Mouse (Mus musculus): Measurements from ENCODE around the gene Prkg1. TPM values are rescaled to one million over a fixed set of nuclear protein-coding genes. Genes with fewer than 3 reads are reported as not detected.
A peak's percentile ranks its signal among the peaks of the same experiment; 100 is the strongest.

The Prkg1 gene
- polyA plus RNA-seq, 1 experiment from 2014 or later = 21.1 TPM

DNA sequence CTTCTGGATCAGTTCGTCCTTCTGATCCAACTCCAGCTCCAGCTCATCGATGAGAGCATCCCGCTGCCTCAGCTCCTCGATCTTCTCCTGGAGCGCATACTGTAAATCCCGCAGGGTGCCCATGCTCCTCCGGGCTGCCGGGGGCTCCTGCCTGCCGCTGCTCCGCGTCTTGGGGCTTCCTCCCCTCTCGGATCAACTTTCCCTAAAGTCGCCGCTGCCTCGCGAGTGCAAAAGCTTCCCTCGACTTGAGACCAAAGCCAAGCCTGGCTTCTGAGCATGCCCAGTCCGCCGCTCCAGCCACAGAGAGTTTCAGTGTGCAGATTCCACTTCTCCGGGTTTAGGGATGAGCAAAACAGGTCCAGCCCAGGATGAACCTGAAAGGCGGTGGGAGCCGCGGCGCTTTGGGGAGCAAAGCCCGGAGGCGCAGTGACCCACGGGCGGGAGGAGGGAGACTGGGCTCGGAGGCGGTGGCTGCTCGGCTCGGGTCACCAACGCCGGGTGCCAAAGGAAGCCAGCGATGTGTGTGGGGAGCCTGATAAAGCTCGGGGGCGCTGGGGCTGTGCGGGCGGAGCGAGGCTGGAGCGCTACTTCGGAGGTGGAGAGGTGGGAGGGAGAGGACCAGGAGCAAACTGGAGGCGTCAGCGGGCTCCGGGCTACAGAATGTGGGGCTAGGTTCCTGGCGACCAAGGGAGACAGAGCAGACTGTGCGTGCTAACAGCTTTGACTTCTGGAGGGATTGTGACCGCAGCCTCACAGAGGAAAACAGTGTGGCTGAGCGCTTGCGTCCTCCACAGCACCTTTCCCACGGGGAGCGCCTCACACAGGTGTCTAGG lies 100.5 kb downstream of the Prkg1 start:
- H3K9ac ChIP-seq (replicated peaks; ENCODE audit: low read depth, low read length) = peak overlapping the region; percentile 68
- peak overlapping the region; percentile 92 for H3K4me2 ChIP-seq (replicated peaks; ENCODE audit: low read depth, low read length)
- H3K27me3 ChIP-seq (ENCODE audit: control insufficient read depth, insufficient read depth, low read length) = no peaks in the 10 kb centered on the region
- H3K9me3 ChIP-seq (ENCODE audit: control insufficient read depth, low read depth, low read length) = no peaks in the 10 kb centered on the region
- H3K27ac ChIP-seq (ENCODE audit: low read length) = peak overlapping the region; percentile 71
- WGBS = under 1% methylated on average over 52 of the region's 52 CpGs
- peaks cover 6% of the 10 kb centered on the region; the same call in 1 of the 2 replicates for H3K4me1 ChIP-seq (ENCODE audit: control insufficient read depth, insufficient read depth, low read length)
- H3K4me3 ChIP-seq (ENCODE audit: low read depth, low read length) = peak overlapping the region; percentile 63
- ATAC-seq (ENCODE audit: insufficient number of reproducible peaks, insufficient read depth, low FRiP score, low read depth) = peak; percentile 61; the same call in 1 of the 2 replicates
- no peaks in the 10 kb centered on the region for H3K36me3 ChIP-seq (ENCODE audit: control insufficient read depth, insufficient read depth, low read length)

DNA sequence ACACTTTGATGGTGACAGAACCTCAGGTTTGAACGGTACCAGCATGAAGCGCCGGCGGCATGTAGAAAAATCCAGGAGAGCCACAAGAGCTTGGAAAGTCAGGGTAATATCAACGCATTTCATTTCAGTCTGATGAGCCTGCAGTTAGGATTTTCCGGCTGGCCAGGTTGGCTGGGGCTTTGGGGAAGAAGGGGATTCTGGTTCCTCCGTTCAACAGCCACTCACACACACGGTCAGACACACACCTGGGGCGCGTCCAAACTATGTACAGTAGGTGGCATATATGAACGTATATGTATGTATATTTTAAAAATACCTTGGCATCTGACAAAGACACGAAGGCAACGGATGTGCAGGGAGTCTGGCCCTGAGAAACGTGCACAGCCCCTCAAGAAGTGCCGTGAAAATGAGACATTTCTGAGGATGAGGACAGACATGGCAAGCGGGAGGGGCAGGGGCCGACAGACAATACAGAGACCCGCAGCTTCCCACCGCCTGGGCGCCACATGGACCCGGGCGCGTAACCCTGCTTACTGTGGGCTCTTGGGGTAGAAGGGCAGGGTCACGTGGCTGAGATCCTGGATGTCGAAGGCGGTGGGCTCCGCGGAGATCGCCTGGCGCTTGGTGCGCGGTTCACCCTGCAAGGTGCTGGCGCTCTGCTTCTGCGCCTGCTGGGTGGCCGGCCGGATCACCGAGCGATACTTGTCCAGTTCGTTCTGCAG lies 101.2 kb downstream of the Prkg1 start:
- 7% methylated on average over 34 of the region's 39 CpGs for WGBS
- peak overlapping the region; percentile 68 for H3K9ac ChIP-seq (replicated peaks; ENCODE audit: low read depth, low read length)
- H3K36me3 ChIP-seq (ENCODE audit: control insufficient read depth, insufficient read depth, low read length) = no peaks in the 10 kb centered on the region
- no peaks in the 10 kb centered on the region for H3K9me3 ChIP-seq (ENCODE audit: control insufficient read depth, low read depth, low read length)
- H3K4me2 ChIP-seq (replicated peaks; ENCODE audit: low read depth, low read length) = peak overlapping the region; percentile 92
- peaks cover 6% of the 10 kb centered on the region; the same call in 1 of the 2 replicates for H3K4me1 ChIP-seq (ENCODE audit: control insufficient read depth, insufficient read depth, low read length)
- peak overlapping the region; percentile 71 for H3K27ac ChIP-seq (ENCODE audit: low read length)
- no peaks in the 10 kb centered on the region for H3K27me3 ChIP-seq (ENCODE audit: control insufficient read depth, insufficient read depth, low read length)
- peak overlapping the region; percentile 63 for H3K4me3 ChIP-seq (ENCODE audit: low read depth, low read length)
- ATAC-seq (ENCODE audit: insufficient number of reproducible peaks, insufficient read depth, low FRiP score, low read depth) = peak; percentile 53; the same call in 1 of the 2 replicates

DNA sequence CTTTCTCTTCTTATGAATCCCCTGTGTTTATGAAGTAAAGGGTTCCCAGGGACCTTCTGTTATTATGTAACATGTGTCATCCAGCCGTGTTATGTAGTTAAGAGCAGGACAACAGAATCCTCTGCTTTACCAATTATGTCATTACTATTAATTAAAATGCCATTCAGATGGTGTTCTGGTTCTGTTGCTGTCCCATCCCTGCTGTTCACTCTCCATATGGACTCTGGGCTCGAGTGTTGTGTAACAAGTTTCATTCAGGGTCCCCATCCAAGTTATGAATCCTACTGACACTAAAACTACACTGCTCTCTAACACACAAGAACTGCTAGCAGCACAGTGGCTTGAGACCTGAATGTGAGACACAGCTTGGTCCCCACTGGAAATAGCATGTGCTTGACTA lies 102.0 kb downstream of the Prkg1 start:
- Histone ChIP-seq H3K27me3 (ENCODE audit: control insufficient read depth, insufficient read depth, low read length) (no peaks in the 10 kb centered on the region), H3K4me1 (ENCODE audit: control insufficient read depth, insufficient read depth, low read length) (peaks cover 6% of the 10 kb centered on the region; the same call in 1 of the 2 replicates), H3K4me2 (replicated peaks; ENCODE audit: low read depth, low read length) (peak overlapping the region; percentile 92), H3K9me3 (ENCODE audit: control insufficient read depth, low read depth, low read length) (no peaks in the 10 kb centered on the region), H3K36me3 (ENCODE audit: control insufficient read depth, insufficient read depth, low read length) (no peaks in the 10 kb centered on the region), H3K27ac (ENCODE audit: low read length) (no peak overlapping the region), H3K4me3 (ENCODE audit: low read depth, low read length) (peak overlapping the region; percentile 63), H3K9ac (replicated peaks; ENCODE audit: low read depth, low read length) (no peak overlapping the region)
- no peak for ATAC-seq (ENCODE audit: insufficient number of reproducible peaks, insufficient read depth, low FRiP score, low read depth)
- WGBS = 56% methylated on average over 2 of the region's 2 CpGs

DNA sequence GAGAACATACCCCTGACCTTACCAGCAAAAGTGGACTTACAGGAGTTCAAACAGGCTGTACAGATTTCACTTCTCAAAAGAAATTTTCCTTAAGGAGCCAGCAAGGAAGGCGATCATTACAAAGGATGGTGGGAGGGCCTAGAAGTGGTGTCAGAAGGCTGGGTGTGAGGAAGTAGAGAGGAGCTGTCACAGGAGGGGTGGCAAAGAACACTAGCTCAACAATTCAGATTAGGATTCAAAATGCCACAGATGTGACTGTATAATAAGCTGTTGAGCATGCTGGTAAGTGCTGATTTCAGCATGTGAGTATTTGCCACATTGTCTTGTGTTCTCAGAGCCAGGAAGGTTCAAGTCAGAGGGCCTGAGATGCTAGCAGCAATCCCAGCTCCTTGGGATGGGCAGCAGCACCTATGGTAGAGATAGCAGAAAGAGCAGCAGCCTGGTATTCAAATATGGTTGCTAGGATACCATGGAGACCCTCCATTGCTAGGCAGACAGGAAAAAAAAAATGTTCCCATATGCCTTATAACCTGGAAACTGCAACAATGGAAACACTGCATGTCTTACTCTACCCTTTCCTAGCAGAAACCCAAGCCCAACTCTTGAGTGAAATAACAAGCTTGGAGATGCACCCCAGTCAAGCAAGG lies 106.0 kb downstream of the Prkg1 start:
- Histone ChIP-seq H3K9me3 (ENCODE audit: control insufficient read depth, low read depth, low read length) (no peaks in the 10 kb centered on the region), H3K4me3 (ENCODE audit: low read depth, low read length) (no peak overlapping the region), H3K36me3 (ENCODE audit: control insufficient read depth, insufficient read depth, low read length) (no peaks in the 10 kb centered on the region), H3K4me2 (replicated peaks; ENCODE audit: low read depth, low read length) (no peak overlapping the region), H3K9ac (replicated peaks; ENCODE audit: low read depth, low read length) (no peak overlapping the region), H3K27ac (ENCODE audit: low read length) (no peak overlapping the region), H3K27me3 (ENCODE audit: control insufficient read depth, insufficient read depth, low read length) (no peaks in the 10 kb centered on the region), H3K4me1 (ENCODE audit: control insufficient read depth, insufficient read depth, low read length) (no peaks in the 10 kb centered on the region; the same call in 1 of the 2 replicates)
- WGBS = 76% methylated on average over 1 of the region's 1 CpGs
- ATAC-seq (ENCODE audit: insufficient number of reproducible peaks, insufficient read depth, low FRiP score, low read depth) = no peak

DNA sequence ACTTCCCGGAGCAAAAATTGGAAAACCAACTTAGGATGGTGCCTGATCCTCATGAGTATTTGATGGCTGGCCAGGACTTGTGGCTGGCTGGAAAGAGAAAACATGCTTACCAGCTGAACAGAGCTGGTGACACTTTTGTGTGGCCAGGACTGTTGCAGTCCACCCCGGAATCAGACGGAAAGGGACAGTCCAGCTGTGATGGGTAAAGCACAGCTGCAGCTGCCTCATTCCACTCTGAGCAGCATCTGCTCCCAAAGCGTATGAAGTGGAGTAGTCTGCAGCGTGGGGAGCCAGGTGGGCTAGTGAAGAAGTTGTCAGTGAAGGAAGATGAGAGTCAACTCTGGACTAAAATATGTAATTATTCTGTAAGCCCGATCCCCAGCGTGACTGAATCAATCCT lies 108.6 kb downstream of the Prkg1 start:
- Histone ChIP-seq H3K4me2 (replicated peaks; ENCODE audit: low read depth, low read length) (no peak overlapping the region), H3K4me3 (ENCODE audit: low read depth, low read length) (no peak overlapping the region), H3K27ac (ENCODE audit: low read length) (peak overlapping the region; percentile 87), H3K9me3 (ENCODE audit: control insufficient read depth, low read depth, low read length) (no peaks in the 10 kb centered on the region), H3K27me3 (ENCODE audit: control insufficient read depth, insufficient read depth, low read length) (no peaks in the 10 kb centered on the region), H3K9ac (replicated peaks; ENCODE audit: low read depth, low read length) (no peak overlapping the region), H3K36me3 (ENCODE audit: control insufficient read depth, insufficient read depth, low read length) (no peaks in the 10 kb centered on the region), H3K4me1 (ENCODE audit: control insufficient read depth, insufficient read depth, low read length) (peaks cover 4% of the 10 kb centered on the region; the same call in 1 of the 2 replicates)
- 52% methylated on average over 7 of the region's 7 CpGs for WGBS
- ATAC-seq (ENCODE audit: insufficient number of reproducible peaks, insufficient read depth, low FRiP score, low read depth) = no peak

DNA sequence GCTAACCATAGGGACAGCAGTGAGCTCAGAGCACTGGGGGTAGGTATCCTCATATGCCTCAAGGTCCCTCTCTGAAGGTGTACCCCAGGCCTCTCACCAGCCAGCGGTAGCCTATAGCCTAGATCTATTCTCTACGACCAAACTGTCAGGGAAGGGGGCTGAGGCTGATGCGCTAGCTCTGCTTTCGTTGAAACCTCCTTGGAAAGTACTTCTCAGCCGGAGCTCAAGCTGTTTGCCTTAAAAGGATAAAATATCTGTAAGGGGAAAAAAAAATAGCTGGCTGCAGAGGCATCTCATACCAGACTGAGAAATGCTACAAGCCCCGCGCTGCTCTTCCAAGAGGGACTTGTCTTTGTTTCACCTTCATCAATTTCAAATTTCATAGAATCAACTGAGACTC lies 109.0 kb downstream of the Prkg1 start:
- Histone ChIP-seq H3K27me3 (ENCODE audit: control insufficient read depth, insufficient read depth, low read length) (no peaks in the 10 kb centered on the region), H3K9me3 (ENCODE audit: control insufficient read depth, low read depth, low read length) (no peaks in the 10 kb centered on the region), H3K27ac (ENCODE audit: low read length) (peak overlapping the region; percentile 87), H3K36me3 (ENCODE audit: control insufficient read depth, insufficient read depth, low read length) (no peaks in the 10 kb centered on the region), H3K4me2 (replicated peaks; ENCODE audit: low read depth, low read length) (no peak overlapping the region), H3K4me1 (ENCODE audit: control insufficient read depth, insufficient read depth, low read length) (peaks cover 4% of the 10 kb centered on the region; the same call in 1 of the 2 replicates), H3K9ac (replicated peaks; ENCODE audit: low read depth, low read length) (no peak overlapping the region), H3K4me3 (ENCODE audit: low read depth, low read length) (no peak overlapping the region)
- 41% methylated on average over 7 of the region's 7 CpGs for WGBS
- ATAC-seq (ENCODE audit: insufficient number of reproducible peaks, insufficient read depth, low FRiP score, low read depth) = 0 out of 2 replicates have a peak, but pooled peaks have one; percentile 63

DNA sequence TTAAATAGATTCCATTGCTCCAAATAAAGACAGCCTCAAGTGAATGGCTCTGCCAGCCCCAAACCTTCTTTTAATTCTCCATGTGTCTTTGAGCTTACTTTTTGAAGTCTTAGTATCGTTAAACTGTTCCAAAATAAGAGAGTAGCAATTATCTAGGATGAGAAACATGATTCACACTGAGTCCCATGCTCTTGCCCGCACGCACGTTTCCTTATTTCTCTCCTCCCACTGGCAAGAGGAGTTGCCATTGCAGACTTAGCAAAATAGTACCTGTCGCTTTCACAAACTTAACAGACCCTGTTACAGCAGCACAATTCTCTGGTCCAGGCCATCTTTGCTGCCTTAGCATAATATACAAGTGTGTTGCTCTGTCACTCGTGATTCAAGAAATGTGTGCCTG lies 110.8 kb downstream of the Prkg1 start:
- no peak overlapping the region for H3K9ac ChIP-seq (replicated peaks; ENCODE audit: low read depth, low read length)
- H3K4me3 ChIP-seq (ENCODE audit: low read depth, low read length) = no peak overlapping the region
- no peaks in the 10 kb centered on the region for H3K36me3 ChIP-seq (ENCODE audit: control insufficient read depth, insufficient read depth, low read length)
- H3K27me3 ChIP-seq (ENCODE audit: control insufficient read depth, insufficient read depth, low read length) = no peaks in the 10 kb centered on the region
- no peak overlapping the region for H3K4me2 ChIP-seq (replicated peaks; ENCODE audit: low read depth, low read length)
- H3K4me1 ChIP-seq (ENCODE audit: control insufficient read depth, insufficient read depth, low read length) = peaks cover 4% of the 10 kb centered on the region; the same call in 1 of the 2 replicates
- no peak for ATAC-seq (ENCODE audit: insufficient number of reproducible peaks, insufficient read depth, low FRiP score, low read depth)
- H3K27ac ChIP-seq (ENCODE audit: low read length) = no peak overlapping the region
- 91% methylated on average over 6 of the region's 6 CpGs for WGBS
- H3K9me3 ChIP-seq (ENCODE audit: control insufficient read depth, low read depth, low read length) = no peaks in the 10 kb centered on the region

DNA sequence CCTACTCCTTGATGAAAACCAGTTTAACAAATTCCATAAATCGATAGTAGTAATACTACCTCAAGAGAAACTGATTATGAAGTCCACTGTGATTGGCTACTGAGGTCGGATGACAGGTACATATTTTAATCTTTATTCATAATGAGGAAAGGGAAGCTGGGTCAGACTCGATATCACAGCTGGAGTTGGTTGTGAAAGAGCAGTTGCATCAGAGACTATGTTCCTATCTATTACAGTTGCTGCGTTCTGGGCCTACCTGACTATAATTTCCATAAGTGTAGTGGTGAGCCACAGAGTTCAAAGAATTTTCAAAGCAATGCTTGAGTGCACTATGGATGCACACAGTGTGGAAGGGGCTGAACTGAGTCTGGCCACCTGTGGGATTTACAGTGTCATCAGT lies 114.4 kb downstream of the Prkg1 start:
- Histone ChIP-seq H3K36me3 (ENCODE audit: control insufficient read depth, insufficient read depth, low read length) (no peaks in the 10 kb centered on the region), H3K9ac (replicated peaks; ENCODE audit: low read depth, low read length) (no peak overlapping the region), H3K4me1 (ENCODE audit: control insufficient read depth, insufficient read depth, low read length) (0 out of 2 replicates have a peak, but pooled peaks cover 4% of the 10 kb centered on the region), H3K27ac (ENCODE audit: low read length) (no peak overlapping the region), H3K27me3 (ENCODE audit: control insufficient read depth, insufficient read depth, low read length) (no peaks in the 10 kb centered on the region), H3K4me3 (ENCODE audit: low read depth, low read length) (no peak overlapping the region), H3K9me3 (ENCODE audit: control insufficient read depth, low read depth, low read length) (no peaks in the 10 kb centered on the region), H3K4me2 (replicated peaks; ENCODE audit: low read depth, low read length) (no peak overlapping the region)
- 90% methylated on average over 4 of the region's 4 CpGs for WGBS
- no peak for ATAC-seq (ENCODE audit: insufficient number of reproducible peaks, insufficient read depth, low FRiP score, low read depth)

Data from stomach, embryonic 14.5 days (tissue).